Mouse (Mus musculus): ENCODE measurements around the gene Tmcc3.

GRCm38 (mm10) chr10:94405456-94405855 lies 93.7 kb downstream of the Tmcc3 start:
- TF ChIP-seq POLR2A (IDR thresholded peaks at IDR 0.05; ENCODE audit: borderline replicate concordance, low read depth, low read length): no peak
- no peak for TF ChIP-seq CTCF (IDR thresholded peaks at IDR 0.05; ENCODE audit: low read depth, low read length)

All from bone marrow macrophage, adult 2 months (primary cell).